Mouse (Mus musculus): ENCODE results near the gene Ncoa6.
A peak's percentile ranks its signal among the peaks of the same experiment; 100 is the strongest.

The Ncoa6 gene

DNA sequence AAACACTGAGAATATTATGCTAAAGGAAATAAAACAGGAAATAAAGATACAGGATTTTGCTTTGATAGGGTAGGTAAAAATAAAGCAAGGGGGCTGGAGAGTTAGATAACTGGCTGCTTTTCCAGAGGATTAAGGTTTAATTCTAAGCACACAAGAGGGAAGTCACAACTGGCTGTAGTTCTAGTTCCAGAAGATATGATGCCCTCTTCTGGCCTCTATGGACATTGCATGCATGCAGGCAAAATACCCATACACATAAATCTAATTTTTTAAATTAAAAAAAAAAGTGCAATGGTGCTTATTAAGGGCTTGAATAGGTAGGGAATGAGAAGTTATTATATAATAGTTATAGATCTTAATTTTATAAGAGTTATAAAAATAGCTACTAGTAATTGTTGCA lies 37.2 kb downstream of the Ncoa6 start:
- DNase-seq (ENCODE audit: low spot score in 2 of 2), result no peak

DNA sequence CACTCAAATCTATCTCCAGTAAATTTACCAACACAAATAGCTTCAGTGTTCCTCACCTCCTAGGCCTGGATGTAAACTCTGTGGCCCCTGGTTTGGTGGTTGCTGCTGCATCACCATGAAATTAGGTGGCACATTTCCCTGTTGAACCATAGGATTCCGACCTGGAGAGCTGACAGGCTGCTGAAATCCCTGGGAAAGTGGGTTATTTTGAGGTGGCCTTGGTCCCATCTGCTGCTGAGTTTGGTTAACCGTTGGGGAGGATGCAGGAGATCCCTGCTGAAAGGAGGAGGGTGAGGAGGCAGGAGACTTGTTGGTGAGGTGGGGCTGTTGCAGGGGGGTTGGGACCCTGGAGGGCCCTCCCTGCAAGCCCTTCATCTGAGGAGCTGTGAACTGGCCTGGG lies 52.8 kb downstream of the Ncoa6 start:
- DNase-seq (ENCODE audit: low spot score in 2 of 2), result no peak

DNA sequence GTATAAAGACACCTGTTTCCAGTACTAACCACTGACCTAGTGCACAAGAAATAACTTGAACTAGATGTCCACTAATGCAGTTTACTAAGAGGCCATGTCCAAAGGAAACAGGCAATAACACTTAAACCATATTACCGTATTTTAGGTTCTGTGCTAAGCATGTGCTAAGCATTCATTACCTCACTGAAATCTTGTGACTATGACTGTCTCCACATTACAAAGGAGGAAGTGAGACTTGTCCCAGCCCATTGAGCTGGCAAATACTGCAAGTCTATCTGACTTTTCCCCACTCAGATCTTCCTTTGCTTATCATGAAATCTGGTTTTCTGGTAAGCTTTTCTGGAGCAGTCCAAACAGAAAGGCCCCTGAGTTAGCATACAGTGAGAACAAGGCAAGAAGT lies 69.1 kb downstream of the Ncoa6 start:
- no peak for DNase-seq (ENCODE audit: low spot score in 2 of 2)

DNA sequence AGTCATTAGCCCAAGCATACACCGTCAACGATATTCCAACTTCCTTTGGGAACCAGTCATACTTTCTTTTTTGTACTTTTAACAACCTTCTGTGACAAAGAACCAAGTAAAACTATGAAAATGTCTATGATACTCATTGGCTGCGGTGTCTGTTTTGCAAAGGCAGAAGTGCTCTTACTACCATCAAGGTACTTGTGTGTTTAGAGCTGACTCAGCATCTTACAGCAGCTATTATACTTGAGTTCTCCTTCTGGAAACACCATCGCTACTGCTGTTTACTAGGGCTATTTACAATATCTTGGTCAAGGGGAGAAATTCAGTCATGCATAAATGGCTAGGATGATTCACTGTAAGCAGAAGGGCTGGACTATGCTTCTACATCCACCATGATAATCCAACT lies 71.8 kb downstream of the Ncoa6 start:
- DNase-seq (ENCODE audit: low spot score in 2 of 2), result no peak

DNA sequence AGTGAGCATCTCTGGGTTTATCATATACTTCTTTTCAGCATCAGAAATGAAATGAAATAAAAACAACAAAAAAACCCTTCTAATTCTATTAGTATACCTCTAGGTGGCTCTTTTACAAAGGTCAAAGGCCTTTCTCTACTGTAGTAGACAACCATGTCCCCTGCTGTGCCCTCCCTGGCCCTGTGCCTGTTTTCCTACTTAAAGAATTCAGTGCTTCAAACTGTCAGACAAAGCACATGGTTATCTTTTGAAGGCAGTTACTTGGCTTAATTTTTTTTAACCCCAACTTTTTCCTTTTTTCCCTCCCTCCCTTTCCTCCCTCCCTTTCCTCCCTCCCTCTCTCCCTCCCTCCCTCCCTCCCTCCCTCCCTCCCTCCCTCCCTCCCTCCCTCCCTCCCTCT lies 73.4 kb downstream of the Ncoa6 start:
- no peak for DNase-seq (ENCODE audit: low spot score in 2 of 2)

DNA sequence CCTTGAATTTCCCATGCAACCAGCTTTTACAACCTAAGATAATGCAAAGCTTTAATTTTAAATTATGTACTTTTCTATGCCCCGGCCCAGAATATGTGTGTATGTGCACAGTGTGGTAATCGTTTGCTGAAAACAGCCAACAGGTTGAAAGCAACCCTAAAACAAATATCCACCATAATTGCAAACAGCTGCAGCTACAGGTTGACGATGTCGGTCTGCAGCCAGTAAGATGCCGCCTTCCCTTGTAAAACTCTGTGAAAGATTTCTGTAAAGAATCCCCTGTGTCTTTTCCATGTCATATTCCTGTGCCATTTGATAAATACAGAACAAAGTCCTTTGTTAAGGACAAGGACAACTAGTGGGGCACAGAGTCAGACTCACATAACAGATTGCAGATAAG lies 79.1 kb downstream of the Ncoa6 start:
- no peak for DNase-seq (ENCODE audit: low spot score in 2 of 2)

DNA sequence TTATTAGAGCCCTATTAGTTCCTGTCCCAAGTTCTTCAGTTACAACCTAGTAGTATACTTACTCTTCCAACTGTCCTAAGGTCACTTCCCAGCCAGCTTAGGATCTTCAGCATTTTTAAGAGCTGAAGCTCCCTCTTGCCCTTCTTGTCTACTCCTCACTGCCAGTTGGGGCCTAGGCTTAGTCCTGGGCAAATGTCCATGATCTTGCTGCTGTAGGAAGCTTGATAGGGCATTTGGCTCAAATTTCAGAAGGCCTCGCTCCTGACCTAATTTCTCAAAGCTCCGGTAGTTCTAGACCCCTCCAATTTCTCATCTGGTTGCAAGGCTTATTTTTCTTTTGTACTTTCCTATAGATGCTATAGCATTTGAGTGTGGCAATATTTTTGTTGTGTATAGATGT lies 85.1 kb downstream of the Ncoa6 start:
- no peak for DNase-seq (ENCODE audit: low spot score in 2 of 2)

DNA sequence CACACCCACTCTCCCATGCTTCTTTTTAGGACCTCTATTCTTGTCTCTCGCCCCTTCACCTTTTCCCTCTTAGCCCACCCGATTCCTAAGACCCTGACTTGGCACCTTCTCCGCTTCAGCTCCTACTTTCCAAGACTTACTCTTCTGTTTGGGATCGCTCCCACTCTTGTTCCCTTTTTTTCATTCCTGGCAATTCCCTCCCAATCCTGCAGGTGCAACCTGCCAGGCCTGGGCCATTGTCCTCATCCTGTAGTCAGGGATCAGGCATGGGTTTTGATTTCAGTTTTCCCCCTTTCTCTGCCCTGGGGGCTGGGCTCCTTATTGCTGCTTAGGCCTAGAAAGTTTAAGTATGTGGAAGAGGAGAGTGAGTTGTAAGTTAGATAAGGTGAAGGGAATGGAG lies 86.6 kb downstream of the Ncoa6 start:
- DNase-seq (ENCODE audit: low spot score in 2 of 2), result no peak

DNA sequence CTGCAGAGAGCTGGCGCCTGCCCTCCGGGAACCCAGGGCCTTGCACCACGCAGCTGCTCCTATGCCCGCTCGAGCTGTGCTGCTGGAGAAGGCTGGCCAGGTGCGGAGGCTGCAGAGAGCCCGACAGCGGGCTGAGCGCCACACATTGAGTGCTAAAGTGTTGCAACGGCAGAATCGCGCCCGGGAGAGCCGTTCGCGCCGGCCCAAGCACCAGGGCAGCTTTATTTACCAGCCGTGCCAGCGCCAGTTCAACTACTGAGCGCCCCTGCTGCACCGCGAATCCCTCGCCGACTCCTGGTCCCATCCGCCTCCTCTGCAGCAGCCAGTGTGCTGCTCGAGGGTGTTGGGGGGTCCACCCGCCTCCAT lies 87.2 kb downstream of the Ncoa6 start:
- no peak for DNase-seq (ENCODE audit: low spot score in 2 of 2)

DNA sequence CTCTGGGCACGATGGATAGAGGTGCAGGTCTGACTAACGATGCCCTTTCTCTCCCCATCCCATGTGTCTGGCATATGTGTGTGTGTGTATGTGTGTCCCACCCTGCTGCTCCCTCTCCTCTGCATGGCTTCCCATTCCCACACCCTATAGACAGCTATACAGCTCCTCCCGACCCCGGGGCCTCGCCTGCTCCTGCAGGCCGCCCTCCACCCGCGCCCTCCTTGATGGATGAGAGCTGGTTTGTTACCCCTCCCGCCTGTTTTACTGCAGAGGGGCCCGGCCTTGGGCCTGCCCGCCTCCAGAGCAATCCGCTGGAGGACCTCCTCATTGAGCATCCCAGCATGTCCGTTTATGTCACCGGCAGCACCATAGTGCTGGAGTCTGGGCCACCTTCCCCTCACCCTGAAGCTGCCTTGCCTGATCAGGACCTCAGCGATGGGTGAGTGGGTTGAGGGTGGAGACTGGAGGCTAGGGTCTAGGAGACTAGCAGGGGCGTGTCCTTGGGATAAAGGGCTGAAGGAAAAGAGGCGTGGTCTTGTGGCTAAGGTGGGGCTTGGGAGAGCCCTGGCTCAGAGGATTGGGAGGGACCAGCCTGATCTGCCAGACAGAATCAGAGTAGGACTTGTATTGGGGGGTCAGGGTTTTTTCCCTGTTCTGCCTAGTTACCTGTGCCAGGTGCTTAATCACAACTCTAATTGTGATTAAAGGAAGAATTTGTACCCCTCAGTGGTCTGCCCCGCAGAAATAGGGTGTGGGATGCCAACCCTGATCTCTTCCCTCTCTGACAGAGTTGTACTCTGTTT lies 87.8 kb downstream of the Ncoa6 start:
- no peak for DNase-seq (ENCODE audit: low spot score in 2 of 2)

DNA sequence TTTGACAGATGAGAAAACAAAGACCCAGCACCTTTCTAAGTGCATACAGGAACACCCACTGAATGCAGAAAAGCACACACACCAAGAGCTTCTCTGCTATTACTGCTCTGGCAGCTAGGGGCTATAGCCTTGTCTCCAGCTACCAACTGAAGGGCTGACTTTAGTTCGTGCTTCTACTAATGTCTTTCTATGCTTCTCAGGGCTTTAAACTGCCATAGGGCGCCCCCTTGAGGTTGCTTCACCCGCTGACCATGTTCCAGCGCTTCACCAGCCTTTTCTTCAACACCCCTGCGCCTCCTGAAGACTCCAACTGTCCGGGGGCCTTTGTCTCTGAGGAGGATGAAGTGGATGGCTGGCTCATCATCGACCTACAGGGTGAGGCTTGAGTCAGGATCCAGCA lies 88.6 kb downstream of the Ncoa6 start:
- DNase-seq (ENCODE audit: low spot score in 2 of 2), result peak; percentile 70 to 72

DNA sequence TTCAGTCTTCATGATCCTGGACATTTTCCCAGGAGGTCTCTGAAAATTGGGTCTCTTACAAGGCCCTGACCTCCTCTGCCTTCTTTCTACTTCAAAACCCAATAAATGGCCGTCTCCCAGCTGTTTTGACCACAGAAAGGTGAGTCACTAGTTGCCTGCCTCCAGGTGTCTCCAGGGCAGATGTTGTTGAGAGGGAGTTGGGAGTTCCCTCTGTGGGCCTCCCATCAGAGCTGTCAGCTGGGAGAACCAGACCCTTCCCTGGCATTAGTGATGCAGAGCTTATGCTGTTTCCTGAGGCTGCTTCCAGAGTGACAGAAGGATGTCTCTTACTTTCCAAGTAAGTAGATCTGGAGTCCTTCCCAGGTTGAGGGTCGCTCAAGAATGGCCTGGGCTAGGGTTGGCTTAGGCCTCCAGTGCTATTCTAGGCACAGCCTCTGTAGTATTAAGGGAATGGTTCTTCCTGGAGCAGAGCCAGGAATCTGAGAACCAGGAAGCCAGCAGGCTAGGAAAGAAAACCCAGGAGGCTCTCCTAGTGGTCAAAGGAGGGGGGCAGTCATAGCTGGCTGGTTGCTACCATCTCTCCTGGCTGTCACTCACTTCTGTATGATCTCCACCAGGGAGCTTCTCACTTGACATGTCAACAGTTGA lies 90.8 kb downstream of the Ncoa6 start:
- DNase-seq (ENCODE audit: low spot score in 2 of 2), result no peak

DNA sequence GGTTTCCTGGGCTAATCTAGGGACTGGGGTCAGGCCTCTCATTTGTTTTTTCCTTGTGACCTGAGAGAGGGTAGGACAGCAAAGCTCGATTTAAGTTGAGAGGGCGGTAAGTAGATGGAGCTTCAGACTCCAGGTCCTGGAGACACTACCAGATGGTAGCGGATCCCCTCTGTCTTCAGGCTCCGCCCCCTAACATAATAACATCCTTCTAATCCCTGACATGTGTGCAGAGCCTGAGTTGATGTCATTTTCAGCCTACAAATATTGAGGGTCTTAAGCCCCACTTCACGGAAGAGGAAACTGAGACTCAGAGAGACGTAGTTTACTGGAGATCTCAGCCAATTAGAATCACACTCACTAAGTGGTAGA lies 91.4 kb downstream of the Ncoa6 start:
- DNase-seq (ENCODE audit: low spot score in 2 of 2), result no peak

DNA sequence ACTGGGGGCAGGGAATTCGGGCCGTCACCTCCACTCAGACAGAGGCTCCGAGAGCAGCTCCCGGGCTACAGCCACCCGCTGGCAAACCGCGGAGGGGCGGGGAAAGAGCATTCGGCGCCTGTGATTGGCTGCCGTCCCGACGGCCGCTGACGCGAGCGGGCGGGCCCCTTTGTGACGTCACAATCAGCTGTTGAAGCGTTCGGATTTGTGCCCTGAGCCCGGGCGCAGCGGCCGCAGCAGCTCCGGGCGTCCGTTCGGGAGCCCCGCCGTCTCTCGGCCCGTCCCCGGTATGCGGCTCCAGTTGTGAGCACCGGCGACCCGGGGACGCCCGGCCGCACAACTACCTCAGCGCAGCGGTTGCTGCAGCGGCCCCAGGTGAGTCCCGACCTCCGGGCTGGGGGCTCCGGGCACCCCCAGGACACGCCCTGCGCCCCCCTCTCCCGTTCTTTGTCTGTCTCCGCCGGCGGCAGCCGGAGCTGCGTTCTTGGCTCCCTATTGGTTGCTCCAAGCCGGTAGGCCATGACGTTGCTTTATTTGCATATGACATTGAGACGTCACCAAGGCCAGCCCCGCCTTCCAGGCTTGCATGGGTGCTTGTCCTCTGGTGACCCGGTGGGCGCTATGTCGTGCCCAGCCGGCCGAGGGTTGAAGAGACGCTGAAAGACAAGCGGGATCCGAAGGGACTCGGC lies 91.9 kb downstream of the Ncoa6 start:
- DNase-seq (ENCODE audit: low spot score in 2 of 2), result peak; percentile 92 to 96

DNA sequence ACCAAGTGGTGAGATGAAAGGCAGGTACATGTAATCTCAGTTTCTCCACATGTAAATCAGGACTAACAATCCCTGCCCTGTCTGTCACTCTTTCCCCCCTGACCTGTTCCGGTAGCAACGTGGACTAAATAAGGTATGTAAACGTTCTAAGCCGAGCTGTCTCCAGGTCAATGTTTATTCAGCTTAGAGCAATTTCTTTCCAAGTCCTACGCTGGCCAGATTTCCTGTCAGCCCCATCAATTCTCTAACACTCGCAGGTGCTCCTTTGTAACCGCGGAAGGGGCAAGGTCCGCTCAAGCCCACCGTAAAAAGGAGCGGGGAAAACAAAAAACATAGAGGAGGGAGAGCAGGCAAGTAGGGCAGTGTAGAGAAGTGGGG lies 92.6 kb downstream of the Ncoa6 start:
- DNase-seq (ENCODE audit: low spot score in 2 of 2), result no peak

DNA sequence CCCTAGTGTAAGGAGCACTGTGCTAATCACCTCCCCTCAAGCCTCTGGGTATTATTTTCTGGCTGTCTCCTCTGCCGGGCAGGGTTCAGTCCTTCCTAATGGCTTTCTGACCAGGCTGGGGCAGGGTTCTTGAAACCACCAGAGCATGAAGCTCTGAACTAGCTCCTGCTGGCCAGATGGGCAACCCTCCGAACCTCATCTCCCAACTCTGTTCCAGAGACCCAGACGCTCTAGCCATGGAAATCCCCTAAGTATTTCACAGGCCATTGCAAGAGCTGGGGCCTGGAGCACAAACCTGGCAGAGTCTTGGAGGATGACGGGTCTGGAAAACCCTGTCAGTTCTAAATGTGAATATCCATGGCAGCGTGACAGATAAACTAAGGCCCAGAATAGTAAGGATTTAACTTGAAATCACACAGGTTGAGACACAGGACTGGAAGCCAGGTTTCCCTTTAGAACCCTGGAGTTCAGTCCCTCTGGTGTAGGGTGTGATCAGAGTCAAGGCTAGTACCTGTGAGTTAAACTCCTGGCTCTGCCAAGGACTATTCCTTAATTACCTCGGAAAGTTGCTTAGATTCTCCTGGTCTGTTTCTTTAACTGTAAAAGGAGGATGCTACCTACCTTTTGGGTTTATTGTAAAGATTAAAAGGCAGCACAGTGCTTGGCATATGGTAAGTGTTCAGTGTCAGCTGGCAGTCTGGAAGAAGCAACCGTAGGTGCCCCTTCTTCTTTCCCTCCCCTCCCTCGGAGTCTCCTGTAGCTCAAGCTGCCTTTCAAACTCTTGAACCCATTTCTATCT lies 93.2 kb downstream of the Ncoa6 start, which contains the start of gene Trp53inp2:
Gene Trp53inp2 (plus strand): TSS at position 799 of the 799 bp plus-strand sequence.
- no peak for DNase-seq (ENCODE audit: low spot score in 2 of 2)

DNA sequence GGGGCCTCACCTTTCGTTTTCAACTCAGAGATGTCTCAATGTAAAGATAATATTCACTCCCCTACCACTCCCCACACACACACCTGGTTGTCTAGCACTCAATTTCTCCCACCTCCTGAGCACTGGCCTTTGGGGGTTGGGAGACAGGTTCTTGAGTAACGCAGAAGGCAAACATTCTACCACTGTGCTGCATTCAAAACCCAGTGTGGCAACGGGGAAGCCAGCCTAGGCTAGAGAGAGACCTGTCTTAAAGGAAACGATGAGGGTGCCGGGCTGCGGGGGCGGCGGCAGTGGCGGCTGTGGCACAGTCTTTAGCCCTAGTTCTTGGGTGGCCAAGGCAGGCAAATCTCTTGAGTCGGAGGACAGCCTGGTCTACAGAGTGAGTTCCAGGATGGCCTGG lies 97.5 kb downstream of the Ncoa6 start:
- DNase-seq (ENCODE audit: low spot score in 2 of 2), result no peak

DNA sequence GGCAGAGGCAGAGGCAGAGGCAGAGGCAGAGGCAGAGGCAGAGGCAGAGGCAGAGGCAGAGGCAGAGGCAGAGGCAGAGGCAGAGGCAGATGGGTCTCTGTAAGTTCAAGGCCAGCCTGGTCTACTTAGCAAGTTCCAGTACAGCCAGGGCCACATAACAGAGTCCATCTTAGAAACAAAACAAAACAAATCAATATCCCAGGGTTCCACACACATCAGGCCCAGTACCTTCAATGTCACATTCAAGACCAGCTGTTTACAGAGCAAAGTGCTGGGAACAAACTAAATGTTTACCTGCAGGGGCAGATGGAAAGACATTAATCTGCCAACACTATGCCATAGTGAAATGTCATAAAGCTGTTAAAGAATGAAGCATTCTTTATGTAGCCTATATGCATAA lies 99.2 kb downstream of the Ncoa6 start:
- no peak for DNase-seq (ENCODE audit: low spot score in 2 of 2)

DNA sequence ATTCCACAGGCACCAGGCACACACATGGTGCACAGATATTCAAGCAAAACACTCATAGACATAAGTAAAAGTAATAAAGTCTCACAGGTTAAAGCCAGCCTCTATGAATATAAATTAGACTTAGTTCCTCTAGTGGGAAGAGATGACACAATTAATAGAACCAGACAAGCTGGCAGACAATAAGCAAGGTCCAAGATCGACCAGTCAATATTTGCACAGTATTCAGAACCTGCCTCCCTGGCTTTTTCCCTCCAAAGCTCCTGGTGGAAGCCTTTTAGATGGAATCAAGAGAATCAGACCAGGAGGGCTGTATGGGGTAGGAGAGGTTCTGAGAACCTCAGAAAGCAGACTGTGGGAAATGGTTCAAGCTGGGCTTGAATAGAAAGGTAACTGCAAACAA lies 99.8 kb downstream of the Ncoa6 start:
- DNase-seq (ENCODE audit: low spot score in 2 of 2), result no peak

DNA sequence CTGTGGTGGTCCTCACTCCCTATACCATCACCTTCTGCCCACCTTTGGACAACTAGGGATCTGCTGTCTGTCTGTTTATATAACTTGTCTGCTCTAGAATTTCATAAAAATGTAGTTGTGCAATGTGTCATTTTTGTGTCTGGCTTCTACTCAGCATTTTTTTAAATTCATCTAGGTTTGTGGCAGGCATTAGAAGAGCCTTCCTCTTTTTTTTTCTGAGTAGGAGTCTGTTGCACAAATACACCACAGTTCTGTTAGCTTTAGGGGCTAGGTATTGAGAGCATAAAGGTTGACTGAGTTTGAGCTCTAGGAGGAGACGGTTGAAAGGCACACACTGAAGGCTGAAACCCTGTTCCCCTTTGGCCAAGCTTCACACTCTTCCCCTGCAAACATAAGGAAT lies 100.4 kb downstream of the Ncoa6 start:
- no peak for DNase-seq (ENCODE audit: low spot score in 2 of 2)

DNA sequence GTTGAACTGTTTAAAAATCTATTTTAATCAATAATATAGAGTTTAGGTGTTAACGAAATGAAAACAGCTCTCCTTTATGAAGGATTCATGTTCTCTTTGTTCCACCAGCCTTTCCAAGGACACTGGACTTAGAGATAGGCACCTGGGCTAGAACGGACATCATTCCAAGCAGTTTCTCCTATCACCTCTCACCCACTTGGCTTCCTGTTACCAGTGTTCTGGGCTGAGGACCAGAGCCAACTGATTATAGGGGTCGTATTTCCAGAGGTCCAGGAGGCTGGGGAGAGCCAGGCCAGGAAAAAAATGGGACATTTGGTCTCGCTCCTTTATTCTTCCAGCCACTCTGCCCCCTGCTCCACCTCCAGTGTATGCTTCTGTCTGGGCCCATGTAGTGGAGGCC lies 101.2 kb downstream of the Ncoa6 start:
- DNase-seq (ENCODE audit: low spot score in 2 of 2), result no peak

DNA sequence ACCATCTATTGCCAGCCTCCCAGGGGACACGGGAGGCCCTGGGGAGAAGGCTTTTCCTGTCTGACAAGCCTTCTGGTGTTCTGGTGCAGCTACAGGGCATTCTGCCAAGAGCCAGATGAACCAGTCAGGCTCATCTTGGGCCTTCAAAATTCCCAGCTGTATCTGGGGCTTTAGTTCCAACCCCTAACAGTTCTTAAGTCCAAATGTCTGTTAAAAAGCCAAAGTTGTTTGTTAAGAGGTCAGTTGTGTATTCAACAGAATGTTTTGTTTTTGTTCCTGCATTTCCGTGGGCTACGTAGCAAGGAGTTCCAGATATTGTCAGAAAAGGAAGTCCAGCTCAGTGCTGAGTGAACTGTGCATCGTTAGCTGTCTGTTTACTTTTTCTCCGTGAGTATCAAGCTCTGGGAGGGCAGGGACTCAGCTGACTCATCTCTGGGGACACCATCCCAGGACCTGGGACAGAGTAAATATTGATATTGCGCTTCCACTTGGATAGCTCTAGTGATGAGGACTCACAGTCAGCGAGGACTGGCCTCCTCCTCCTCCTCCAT lies 104.3 kb downstream of the Ncoa6 start:
- DNase-seq (ENCODE audit: low spot score in 2 of 2), result peak in 1 of 2 experiments; percentile 48
